Mouse (Mus musculus): ENCODE data around the gene Timm8a2. TPM values are rescaled to one million over a fixed set of nuclear protein-coding genes. Genes with fewer than 3 reads are reported as not detected.

Gene Timm8a2
- polyA plus RNA-seq (2014; fragmentation: Illumina TruSeq; extraction: RNeasy Lipid Tissue Mini Kit (QIAGEN cat#74804); ENCODE audit: low replicate concordance): not detected

DNA sequence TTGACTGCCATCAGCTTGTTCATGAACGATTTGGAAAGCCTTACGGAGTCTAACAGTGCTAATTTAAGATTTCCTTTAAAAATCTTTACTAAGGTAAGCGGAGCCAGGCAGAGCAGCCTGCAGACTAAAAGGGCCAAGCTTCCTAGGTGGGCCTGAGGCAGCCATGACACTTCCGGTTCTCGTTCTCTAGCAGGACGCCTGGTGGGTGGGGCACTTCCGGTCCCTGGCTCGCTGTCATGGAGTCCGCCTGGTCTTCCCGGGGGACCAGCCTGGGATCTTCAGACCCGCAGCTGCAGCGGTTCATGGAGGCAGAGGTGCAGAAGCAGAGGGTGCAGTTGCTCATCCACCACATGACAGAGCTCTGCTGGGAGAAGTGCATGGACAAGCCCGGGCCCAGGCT, at the start of gene Timm8a2:
TSS of gene Timm8a2 (plus strand) at position 224 of the 400 bp plus-strand sequence.

Other genes starting within 250 kb of the Timm8a2 start
- gene Dock9, start 236.8 kb upstream of the Timm8a2 start, polyA plus RNA-seq (2014; fragmentation: Illumina TruSeq; extraction: RNeasy Lipid Tissue Mini Kit (QIAGEN cat#74804); ENCODE audit: low replicate concordance): 12.7 TPM
- 6.2 TPM for gene Ubac2, start 156.1 kb upstream of the Timm8a2 start, polyA plus RNA-seq (2014; fragmentation: Illumina TruSeq; extraction: RNeasy Lipid Tissue Mini Kit (QIAGEN cat#74804); ENCODE audit: low replicate concordance)
- gene Gpr18, start 118.9 kb upstream of the Timm8a2 start, polyA plus RNA-seq (2014; fragmentation: Illumina TruSeq; extraction: RNeasy Lipid Tissue Mini Kit (QIAGEN cat#74804); ENCODE audit: low replicate concordance): 2.3 TPM
- gene Gpr183, start 69.5 kb upstream of the Timm8a2 start, polyA plus RNA-seq (2014; fragmentation: Illumina TruSeq; extraction: RNeasy Lipid Tissue Mini Kit (QIAGEN cat#74804); ENCODE audit: low replicate concordance): 0.97 TPM
- gene Tm9sf2, start 72.4 kb downstream of the Timm8a2 start, polyA plus RNA-seq (2014; fragmentation: Illumina TruSeq; extraction: RNeasy Lipid Tissue Mini Kit (QIAGEN cat#74804); ENCODE audit: low replicate concordance): 925 TPM
- gene Clybl, start 147.0 kb downstream of the Timm8a2 start, polyA plus RNA-seq (2014; fragmentation: Illumina TruSeq; extraction: RNeasy Lipid Tissue Mini Kit (QIAGEN cat#74804); ENCODE audit: low replicate concordance): 22.6 TPM

All from small intestine, adult 10 weeks (tissue).